Mouse (Mus musculus): ENCODE measurements around the gene Adck1.
"Not testable (repeated sequence)": the region's sequence is repeated elsewhere in the genome, so short reads cannot be mapped to it uniquely, and the experiment has no call there.

DNA sequence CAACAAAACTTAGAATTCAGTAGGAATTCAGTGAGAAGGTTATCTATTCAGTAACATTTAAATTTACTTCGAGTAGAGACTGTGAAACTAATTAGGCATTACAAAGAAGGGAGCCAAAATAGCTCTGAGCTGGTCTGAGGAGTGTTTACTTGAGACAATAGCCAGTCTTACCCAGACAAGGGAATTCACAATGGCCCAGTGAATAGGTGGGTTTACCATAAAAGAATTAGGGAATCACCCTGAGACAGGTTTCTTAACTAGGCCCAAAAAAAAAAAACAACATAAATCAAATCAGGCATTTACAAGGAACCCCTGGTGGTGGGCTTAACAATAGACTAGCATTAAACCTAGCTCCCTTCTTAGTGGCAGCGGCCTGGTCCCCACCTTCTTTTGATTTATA is 19.1 kb upstream of the Adck1 start:
- TF ChIP-seq CTCF (IDR thresholded peaks at IDR 0.05; ENCODE audit: insufficient read depth, low read length); POLR2A (IDR thresholded peaks at IDR 0.05; ENCODE audit: borderline replicate concordance, extremely low read depth, low read depth, low read length): not testable (repeated sequence)

All from lung, adult 2 months (tissue).